Mouse (Mus musculus) heart, adult 9 months (tissue): ENCODE measurements around the gene Gart.
A peak's percentile ranks its signal among the peaks of the same experiment; 100 is the strongest.

Experiments used
- DNase-seq, 2 experiments: peaks; one replicate each; pipeline ENCODE4 v3.0.0; 2022; ENCODE audit warnings: low spot score in 2 of 2

The Gart gene

DNA sequence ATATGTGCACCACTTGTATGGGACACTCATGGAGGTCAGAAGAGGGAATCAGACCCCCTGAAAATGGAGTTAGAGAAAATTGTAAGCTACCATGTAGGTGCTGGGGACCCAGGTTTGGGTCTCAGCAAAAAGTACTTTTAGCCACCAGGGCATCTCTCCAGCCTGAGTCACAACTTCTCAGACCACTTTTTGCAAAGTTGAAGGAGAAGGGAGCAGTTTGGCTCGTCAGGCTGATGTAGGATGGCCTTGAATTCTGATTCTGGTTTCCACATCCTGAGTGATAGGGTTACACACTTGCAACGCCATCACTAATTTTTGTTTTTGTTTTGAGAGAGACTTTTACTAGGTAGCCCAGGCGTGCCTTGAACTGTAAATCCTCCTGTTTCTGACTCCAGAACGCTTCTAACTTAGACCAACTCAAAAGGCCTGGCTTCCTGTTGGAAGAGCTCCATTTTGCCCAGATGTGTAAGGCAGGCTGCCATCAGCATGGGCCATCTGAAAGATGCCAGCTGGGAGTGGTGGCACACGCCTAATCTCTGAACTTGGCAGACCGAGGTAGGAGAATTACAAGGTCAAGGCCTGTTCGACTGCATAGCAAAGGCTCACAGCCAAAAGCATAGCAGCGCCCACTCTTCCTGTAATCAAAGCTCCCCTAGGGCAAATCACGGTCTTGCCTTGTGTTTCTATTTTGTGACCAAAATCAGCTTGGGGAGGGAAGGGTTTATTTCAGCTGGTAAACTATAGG is 37.1 kb downstream of the Gart start:
- DNase-seq = peak; percentile 58 to 71

DNA sequence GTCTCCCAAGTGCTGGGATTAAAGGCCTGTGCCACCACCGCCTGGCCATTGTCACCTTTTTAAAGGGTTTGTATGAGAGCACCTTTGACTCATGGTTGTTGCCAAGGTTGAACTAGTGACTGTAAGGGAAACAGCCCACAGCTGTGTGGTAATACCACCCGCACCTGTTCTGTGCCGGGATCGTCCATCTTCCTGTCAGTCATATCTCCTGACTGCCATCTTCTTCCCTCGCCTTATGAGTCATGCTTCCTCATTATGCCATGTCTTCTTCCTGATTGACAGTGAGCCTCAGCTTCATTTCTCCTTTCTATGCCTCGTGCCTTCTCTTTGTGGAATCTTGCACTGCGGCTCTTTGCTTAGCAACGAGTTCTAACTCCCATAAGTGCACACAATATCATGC is 39.8 kb downstream of the Gart start:
- no peak for DNase-seq

GRCm38 (mm10) chr16:91605156-91605555 is 41.6 kb downstream of the Gart start:
- peak in 1 of 2 experiments; percentile 24 for DNase-seq

DNA sequence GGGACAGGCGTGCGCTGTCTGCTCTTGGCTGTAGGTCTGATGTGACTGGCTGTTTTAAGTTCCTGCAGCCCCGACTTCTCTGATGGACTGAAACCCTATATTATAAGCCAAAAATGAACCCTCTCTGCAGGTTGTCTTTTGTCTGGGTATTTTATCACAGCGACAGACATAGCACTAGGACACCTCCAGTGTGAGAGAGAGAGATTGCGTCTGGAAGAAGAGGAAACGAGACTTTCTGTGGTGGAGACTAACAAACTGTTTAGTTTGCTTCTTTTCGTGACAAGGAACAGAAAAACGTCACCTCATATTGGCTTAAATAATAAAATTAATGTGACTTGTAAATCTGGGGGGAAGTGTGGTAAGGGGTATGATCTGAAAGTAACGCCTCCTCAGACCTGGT is 45.1 kb downstream of the Gart start:
- DNase-seq = no peak

DNA sequence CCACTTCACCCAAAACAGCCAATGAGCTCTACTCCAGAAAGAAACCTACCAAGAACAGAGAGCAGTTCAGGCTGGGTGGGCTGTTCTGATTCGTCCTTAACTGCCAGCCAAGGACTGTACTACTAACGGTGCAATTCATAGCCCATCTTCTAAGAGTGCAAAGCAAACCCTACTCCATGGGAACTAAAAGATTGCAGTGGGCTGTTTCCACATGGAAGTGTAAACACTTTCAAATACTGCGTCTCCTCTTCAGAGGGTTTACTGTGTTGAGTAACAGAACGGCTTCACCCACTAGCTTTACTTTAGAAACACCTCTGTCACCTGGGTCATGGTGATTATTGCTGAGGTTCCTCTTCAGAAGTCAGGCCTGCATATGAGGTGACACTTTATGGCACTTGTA is 45.7 kb downstream of the Gart start:
- DNase-seq = no peak

- DNase-seq = no peak
Measured at GRCm38 (mm10) chr16:91599242-91599641, 47.5 kb downstream of the Gart start.

DNA sequence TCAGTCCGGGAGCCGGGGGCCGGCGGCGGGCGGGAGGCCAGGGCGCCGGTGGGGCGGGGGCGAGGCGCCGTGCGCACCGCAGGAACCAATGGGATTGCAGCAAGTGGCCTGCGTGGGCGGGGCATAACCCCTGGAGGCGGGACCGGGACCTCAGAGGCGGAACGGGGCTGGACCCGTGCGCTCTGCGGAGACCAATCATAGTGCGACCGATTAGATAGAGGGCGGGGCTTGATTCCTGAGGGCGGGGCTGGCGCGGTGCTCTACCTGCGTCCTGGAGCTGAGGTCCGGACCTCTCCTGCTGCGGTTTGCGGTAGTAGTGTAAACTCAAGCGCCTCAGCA is 49.1 kb downstream of the Gart start, which contains the start of gene Tmem50b:
TSS of gene Tmem50b (minus strand) at position 129 of the 339 bp plus-strand sequence.
- peak; percentile 97 to 98 for DNase-seq

- peak in 1 of 2 experiments; percentile 30 for DNase-seq
Measured at GRCm38 (mm10) chr16:91596779-91597671, 49.7 kb downstream of the Gart start.

GRCm38 (mm10) chr16:91596397-91596778 is 50.4 kb downstream of the Gart start:
- DNase-seq = no peak

GRCm38 (mm10) chr16:91595076-91595475 is 51.7 kb downstream of the Gart start:
- peak; percentile 19 to 49 for DNase-seq

- DNase-seq = no peak
Measured at GRCm38 (mm10) chr16:91593262-91593661, 53.5 kb downstream of the Gart start.

DNA sequence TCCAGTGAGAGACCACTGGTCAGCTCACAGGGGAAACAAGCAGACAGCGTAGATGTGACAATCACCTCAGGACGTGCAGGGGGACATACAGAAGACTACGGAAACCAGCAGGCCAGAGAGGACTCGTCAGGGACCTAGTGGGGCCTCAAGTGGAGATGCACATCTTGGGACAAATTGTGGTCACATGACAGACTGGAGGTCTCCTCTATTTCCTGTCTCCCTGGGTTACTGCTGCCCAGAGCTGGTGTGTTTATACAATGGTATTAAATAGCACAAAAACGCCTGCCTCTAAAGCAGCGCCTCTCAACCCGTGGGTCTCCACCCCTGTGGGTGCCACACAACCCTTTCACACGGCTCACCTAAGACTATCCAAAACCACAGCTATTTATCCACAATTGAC is 54.6 kb downstream of the Gart start:
- DNase-seq = no peak

- no peak for DNase-seq
Measured at GRCm38 (mm10) chr16:91588703-91589102, 58.0 kb downstream of the Gart start.

DNA sequence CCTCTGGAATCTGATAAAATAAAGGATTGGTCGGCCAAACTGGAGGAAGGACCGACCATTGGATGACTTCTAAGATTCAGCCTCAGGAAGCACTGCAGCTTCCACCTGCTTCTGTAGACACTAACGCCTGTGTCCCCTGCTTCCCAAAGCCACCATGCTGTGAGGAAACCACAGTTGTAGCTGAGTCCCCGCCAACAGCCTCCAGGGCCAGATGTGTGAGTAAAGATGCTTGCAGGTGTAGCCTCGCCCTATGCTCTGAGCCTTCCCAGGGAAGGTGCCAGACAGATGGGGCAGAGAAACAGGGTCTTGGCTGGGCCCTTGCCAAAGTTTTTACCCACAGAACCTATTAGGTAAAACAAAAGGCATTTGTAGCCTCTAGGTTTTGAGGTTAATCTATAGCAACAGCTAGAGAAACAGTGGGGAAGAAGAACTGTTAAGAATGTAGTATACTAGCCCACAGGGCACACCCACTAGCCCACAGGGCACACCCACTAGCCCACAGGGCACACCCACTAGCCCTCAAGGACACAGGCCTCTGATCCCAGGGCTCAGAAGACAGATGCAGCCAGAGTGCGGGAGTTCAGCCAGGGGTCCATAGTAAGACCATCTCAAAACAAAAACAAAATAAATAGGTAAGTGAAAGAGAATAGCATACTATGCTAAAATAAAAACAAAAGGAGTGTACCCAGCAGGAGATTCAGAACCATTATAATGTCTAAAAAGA is 58.9 kb downstream of the Gart start:
- no peak for DNase-seq

- DNase-seq = no peak
Measured at GRCm38 (mm10) chr16:91586244-91586643, 60.5 kb downstream of the Gart start.

DNA sequence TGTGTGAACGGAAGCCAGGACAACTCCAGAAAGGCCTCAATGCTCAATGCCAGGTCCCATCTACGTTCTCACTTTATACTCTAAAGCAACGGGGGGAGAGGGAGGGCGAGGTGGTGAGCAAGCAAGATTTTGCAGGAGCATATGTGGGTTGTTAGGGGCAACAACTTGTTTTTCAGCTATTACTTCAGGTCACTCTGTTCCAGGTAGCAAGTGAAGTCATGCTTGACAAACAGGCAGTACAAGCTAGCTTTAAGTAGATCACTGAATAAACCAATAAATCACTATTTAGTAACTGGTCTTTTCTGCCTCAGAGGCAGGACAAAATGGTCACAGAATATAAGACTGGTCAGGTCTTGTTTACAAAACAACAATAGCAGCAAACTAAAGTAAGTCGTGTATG is 61.1 kb downstream of the Gart start:
- no peak for DNase-seq

DNA sequence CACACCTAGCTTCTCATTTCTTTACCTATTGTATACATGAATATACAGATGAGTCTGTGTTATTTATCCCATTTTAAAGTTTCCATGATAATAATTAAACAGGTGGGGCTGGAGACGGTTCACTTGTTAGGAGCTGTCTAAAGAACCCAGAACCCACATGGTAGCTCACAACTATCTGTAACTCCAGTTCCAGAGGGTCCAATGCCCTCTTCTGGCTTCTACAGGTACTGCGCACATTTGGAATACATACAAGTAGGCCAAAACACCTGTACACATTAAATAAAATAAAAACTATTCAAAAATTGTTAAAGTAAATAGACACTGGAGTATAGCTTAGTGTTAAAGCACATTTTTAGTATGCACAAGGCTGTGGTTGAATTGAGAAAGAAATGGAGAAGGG is 64.4 kb downstream of the Gart start:
- no peak for DNase-seq

- no peak for DNase-seq
Measured at GRCm38 (mm10) chr16:91578980-91579720, 67.6 kb downstream of the Gart start.

DNA sequence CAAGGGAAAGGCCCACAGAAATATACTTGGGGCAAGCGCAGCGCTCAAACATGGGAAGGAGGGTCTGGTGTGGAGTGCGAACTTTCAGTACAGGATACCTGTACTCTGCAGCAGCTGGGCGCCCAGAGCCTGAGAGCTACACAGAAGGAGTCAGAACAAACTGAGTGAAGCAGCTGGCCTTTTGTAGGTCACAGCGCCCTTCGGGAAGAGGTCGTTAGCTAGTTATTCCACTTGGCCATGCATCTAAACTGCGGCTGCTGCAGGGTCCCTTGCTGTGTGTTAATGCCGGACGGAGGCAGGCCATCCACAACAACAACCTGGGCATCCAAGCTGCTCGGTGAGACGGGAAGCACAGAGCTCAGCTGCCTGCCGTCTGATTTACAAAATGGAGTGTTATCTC is 71.6 kb downstream of the Gart start:
- no peak for DNase-seq
